Mouse (Mus musculus): ENCODE results near the gene Sema6b. TPM values are rescaled to one million over a fixed set of nuclear protein-coding genes. Genes with fewer than 3 reads are reported as not detected.

Sema6b gene
- total and polyA plus RNA-seq, 2 experiments from 2014 or later = 0.81 to 10.4 TPM

DNA sequence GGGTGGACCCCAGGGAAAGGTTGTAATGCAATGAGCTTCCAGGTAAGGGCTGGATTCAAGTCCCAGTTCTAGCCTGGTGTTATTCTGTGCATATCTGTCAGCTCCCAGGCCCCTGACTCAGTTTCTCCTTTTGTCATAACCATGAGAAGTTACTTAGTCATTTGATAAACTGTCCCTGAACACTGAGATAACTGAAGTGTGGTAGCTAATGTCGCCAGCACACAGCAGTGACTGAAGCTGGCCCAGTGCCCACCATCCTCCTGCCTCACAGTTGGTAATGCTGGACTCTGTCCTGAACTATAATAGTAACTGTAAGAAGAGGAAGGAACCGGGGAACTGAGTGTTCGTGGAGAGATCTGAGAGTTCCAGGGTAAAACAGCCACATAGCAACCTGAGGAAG is 24.4 kb upstream of the Sema6b start:
- no peak overlapping the region for H3K9ac ChIP-seq (replicated peaks; ENCODE audit: low read depth, low read length)
- H3K4me3 ChIP-seq (ENCODE audit: low read depth, low read length) = no peak overlapping the region
- H3K27me3 ChIP-seq (ENCODE audit: control insufficient read depth, insufficient read depth, low read length) = no peaks in the 10 kb centered on the region
- ATAC-seq (ENCODE audit: insufficient read depth, low read depth) (no peak), DNase-seq (ENCODE audit: low spot score) (no peak)
- H3K4me2 ChIP-seq (ENCODE audit: low read depth, low read length) = no peak overlapping the region
- no peak overlapping the region for H3K27ac ChIP-seq (ENCODE audit: low read depth)
- no peaks in the 10 kb centered on the region for H3K9me3 ChIP-seq (replicated peaks; ENCODE audit: control insufficient read depth, low read length)
- H3K4me1 ChIP-seq (ENCODE audit: control insufficient read depth, insufficient read depth) = peaks cover 9% of the 10 kb centered on the region; the same call in 1 of the 2 replicates
- TF ChIP-seq CTCF (IDR thresholded peaks at IDR 0.05; ENCODE audit: low read depth) (no peak), EP300 (IDR thresholded peaks at IDR 0.05; ENCODE audit: low read depth) (no peak)
- no peaks in the 10 kb centered on the region for H3K36me3 ChIP-seq (replicated peaks; ENCODE audit: control insufficient read depth, insufficient read depth, low read length)
- 33% methylated on average over 3 of the region's 3 CpGs for WGBS

- 55% methylated on average over 6 of the region's 6 CpGs for WGBS
- Histone ChIP-seq H3K9ac (replicated peaks; ENCODE audit: low read depth, low read length) (peak overlapping the region; percentile 6; the same call in 1 of the 2 replicates), H3K27me3 (ENCODE audit: control insufficient read depth, insufficient read depth, low read length) (peaks cover 5% of the 10 kb centered on the region; the same call in 1 of the 2 replicates), H3K27ac (ENCODE audit: low read depth) (peak overlapping the region; percentile 28; the same call in 1 of the 2 replicates), H3K4me3 (ENCODE audit: low read depth, low read length) (peak overlapping the region; percentile 45), H3K4me2 (ENCODE audit: low read depth, low read length) (peak overlapping the region; percentile 71), H3K4me1 (ENCODE audit: control insufficient read depth, insufficient read depth) (peaks cover 9% of the 10 kb centered on the region; the same call in 1 of the 2 replicates), H3K36me3 (replicated peaks; ENCODE audit: control insufficient read depth, insufficient read depth, low read length) (no peaks in the 10 kb centered on the region), H3K9me3 (replicated peaks; ENCODE audit: control insufficient read depth, low read length) (no peaks in the 10 kb centered on the region)
- DNase-seq (ENCODE audit: low spot score) = no peak
- ATAC-seq (ENCODE audit: insufficient read depth, low read depth) = no peak
- TF ChIP-seq CTCF (IDR thresholded peaks at IDR 0.05; ENCODE audit: low read depth) (no peak), EP300 (IDR thresholded peaks at IDR 0.05; ENCODE audit: low read depth) (no peak)
Measured at GRCm38 (mm10) chr17:56163523-56164102, 23.5 kb upstream of the Sema6b start.

GRCm38 (mm10) chr17:56162231-56162774 is 22.2 kb upstream of the Sema6b start, which contains the start of gene Tnfaip8l1:
TSS of gene Tnfaip8l1 (plus strand) at chr17:56162477.
- peak; percentile 96 for DNase-seq (ENCODE audit: low spot score)
- TF ChIP-seq EP300 (IDR thresholded peaks at IDR 0.05; ENCODE audit: low read depth) = no peak
- TF ChIP-seq CTCF (IDR thresholded peaks at IDR 0.05; ENCODE audit: low read depth) = no peak
- WGBS = 1% methylated on average over 30 of the region's 30 CpGs
- Histone ChIP-seq H3K4me1 (ENCODE audit: control insufficient read depth, insufficient read depth) (peaks cover 9% of the 10 kb centered on the region; the same call in 1 of the 2 replicates), H3K36me3 (replicated peaks; ENCODE audit: control insufficient read depth, insufficient read depth, low read length) (no peaks in the 10 kb centered on the region), H3K27ac (ENCODE audit: low read depth) (peak within 1 kb of the TSS; percentile 40), H3K9ac (replicated peaks; ENCODE audit: low read depth, low read length) (peak within 1 kb of the TSS; percentile 26; the same call in 1 of the 2 replicates), H3K4me2 (ENCODE audit: low read depth, low read length) (peak within 1 kb of the TSS; percentile 71), H3K9me3 (replicated peaks; ENCODE audit: control insufficient read depth, low read length) (no peaks in the 10 kb centered on the region), H3K4me3 (ENCODE audit: low read depth, low read length) (peak within 1 kb of the TSS; percentile 45), H3K27me3 (ENCODE audit: control insufficient read depth, insufficient read depth, low read length) (peaks cover 17% of the 10 kb centered on the region)
- ATAC-seq (ENCODE audit: insufficient read depth, low read depth) = peak; percentile 99

DNA sequence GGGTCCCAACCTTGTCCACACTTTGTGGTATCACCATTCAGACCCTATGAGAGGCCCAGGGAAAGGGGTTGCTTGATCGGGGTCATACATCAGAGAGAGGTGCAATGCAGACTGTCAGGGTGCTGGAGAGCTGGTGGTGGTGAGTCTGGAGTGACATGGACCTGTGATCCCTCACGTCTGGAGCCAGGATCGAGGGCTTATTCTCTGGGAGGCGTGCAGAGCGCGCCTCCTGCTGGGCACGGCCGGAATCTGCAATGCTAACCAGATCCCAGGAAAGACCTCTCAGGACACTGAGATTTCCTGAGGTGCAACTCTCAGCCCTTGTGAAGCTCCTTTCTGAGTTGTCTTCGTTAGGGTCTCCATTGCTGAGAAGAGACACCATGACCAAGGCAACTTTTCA is 19.6 kb upstream of the Sema6b start:
- ATAC-seq (ENCODE audit: insufficient read depth, low read depth) (0 out of 2 replicates have a peak, but pooled peaks have one; percentile 15), DNase-seq (ENCODE audit: low spot score) (peak; percentile 76)
- peaks cover 9% of the 10 kb centered on the region; the same call in 1 of the 2 replicates for H3K4me1 ChIP-seq (ENCODE audit: control insufficient read depth, insufficient read depth)
- TF ChIP-seq EP300 (IDR thresholded peaks at IDR 0.05; ENCODE audit: low read depth) (no peak), CTCF (IDR thresholded peaks at IDR 0.05; ENCODE audit: low read depth) (peak; percentile 81)
- no peak overlapping the region for H3K4me3 ChIP-seq (ENCODE audit: low read depth, low read length)
- peaks cover 27% of the 10 kb centered on the region for H3K27me3 ChIP-seq (ENCODE audit: control insufficient read depth, insufficient read depth, low read length)
- H3K4me2 ChIP-seq (ENCODE audit: low read depth, low read length) = no peak overlapping the region
- no peaks in the 10 kb centered on the region for H3K36me3 ChIP-seq (replicated peaks; ENCODE audit: control insufficient read depth, insufficient read depth, low read length)
- no peak overlapping the region for H3K27ac ChIP-seq (ENCODE audit: low read depth)
- H3K9ac ChIP-seq (replicated peaks; ENCODE audit: low read depth, low read length) = no peak overlapping the region
- 3% methylated on average over 9 of the region's 9 CpGs for WGBS
- no peaks in the 10 kb centered on the region for H3K9me3 ChIP-seq (replicated peaks; ENCODE audit: control insufficient read depth, low read length)

- no peaks in the 10 kb centered on the region for H3K4me1 ChIP-seq (ENCODE audit: control insufficient read depth, insufficient read depth)
- 25% methylated on average over 9 of the region's 9 CpGs for WGBS
- no peak overlapping the region for H3K27ac ChIP-seq (ENCODE audit: low read depth)
- H3K9ac ChIP-seq (replicated peaks; ENCODE audit: low read depth, low read length) = no peak overlapping the region
- no peak overlapping the region for H3K4me2 ChIP-seq (ENCODE audit: low read depth, low read length)
- peaks cover 55% of the 10 kb centered on the region for H3K27me3 ChIP-seq (ENCODE audit: control insufficient read depth, insufficient read depth, low read length)
- H3K36me3 ChIP-seq (replicated peaks; ENCODE audit: control insufficient read depth, insufficient read depth, low read length) = no peaks in the 10 kb centered on the region
- ATAC-seq (ENCODE audit: insufficient read depth, low read depth) (no peak), DNase-seq (ENCODE audit: low spot score) (no peak)
- TF ChIP-seq CTCF (IDR thresholded peaks at IDR 0.05; ENCODE audit: low read depth) (no peak), EP300 (IDR thresholded peaks at IDR 0.05; ENCODE audit: low read depth) (no peak)
- H3K4me3 ChIP-seq (ENCODE audit: low read depth, low read length) = no peak overlapping the region
- H3K9me3 ChIP-seq (replicated peaks; ENCODE audit: control insufficient read depth, low read length) = no peaks in the 10 kb centered on the region
Measured at GRCm38 (mm10) chr17:56153643-56154042, 13.5 kb upstream of the Sema6b start.
